Mouse (Mus musculus) lung, postnatal 14 days (tissue): ENCODE data around the gene Hydin.
A peak's percentile ranks its signal among the peaks of the same experiment; 100 is the strongest.

Source experiments
- DNase-seq: peaks from one replicate; pipeline ENCODE4 v3.0.0; 2021

Gene Hydin

DNA sequence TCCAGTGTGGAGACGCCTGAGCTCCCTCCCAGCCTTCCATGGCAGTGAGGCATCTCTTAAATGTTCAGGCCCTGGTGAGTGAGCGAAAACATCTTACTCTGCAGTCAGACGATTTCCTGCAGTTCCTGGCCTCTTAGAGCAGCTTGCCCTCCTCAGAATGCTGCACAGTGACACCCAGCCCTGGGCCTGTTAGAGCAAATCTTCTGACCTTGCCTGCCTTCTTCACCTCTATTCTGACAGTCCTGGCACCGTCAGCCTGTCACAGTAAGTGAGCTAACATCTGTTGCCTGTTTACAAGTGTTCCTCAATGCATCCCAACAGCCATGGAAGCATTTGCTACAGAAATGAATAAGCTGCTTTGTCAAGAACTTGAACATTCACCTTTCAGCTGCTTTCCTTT is 376.4 kb downstream of the Hydin start:
- DNase-seq, result peak; percentile 51

DNA sequence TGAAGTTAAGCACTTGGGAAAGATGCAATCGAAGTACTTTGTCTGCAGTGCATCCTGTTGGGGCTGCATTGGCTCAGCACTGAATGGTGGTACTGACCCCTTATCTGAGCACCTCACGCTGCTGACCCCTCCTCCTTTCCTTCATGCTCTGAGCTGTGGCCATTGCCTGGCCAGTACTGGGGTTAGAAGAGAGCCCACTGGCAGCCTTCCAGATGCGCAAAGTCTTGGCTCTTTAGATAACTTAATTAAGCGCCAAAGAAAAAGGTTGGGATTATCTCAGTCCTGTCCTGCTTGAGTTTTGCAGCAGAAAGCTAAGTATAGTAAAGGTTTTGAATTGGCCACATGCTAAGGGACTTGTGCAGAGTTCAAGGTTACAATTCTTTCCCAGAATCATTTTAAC is 377.6 kb downstream of the Hydin start:
- DNase-seq, result no peak

DNA sequence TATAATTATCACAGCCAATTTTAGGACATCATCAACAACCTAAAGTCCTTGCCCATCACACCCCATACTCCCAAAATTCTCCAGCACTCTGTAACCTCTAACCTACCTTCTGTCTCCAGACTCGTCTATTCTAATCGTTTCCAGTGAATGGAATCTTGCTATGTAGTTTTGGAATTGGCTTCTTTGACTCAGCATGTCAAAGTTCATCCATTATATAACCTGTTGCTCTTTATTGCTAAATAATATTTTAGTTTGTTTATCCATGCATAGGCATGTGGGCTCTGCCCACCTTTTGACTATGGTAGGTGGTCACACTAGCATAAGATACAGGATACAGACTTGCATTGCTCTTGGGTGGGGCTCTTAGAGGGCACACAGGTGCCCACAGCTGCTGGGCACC is 378.1 kb downstream of the Hydin start:
- DNase-seq, result no peak

DNA sequence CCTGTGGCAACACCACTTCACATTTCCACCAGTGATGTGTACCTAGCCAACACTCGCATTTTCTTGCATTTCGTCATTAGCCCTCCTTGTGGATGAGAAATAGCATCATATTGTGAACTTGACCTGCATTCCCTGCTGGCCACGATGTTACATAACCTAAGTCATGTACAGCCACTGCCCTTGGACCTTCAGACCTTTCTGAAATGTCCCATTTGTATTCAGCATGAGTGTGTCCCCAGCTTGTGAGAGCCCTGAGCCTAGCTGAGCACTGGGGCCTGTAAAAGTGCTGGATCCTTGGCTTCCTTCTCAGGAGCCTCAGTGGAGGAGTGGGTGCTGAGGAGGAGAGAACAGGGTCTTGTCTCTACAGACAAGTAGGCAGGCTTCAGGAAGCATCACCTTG is 378.6 kb downstream of the Hydin start:
- DNase-seq, result no peak

DNA sequence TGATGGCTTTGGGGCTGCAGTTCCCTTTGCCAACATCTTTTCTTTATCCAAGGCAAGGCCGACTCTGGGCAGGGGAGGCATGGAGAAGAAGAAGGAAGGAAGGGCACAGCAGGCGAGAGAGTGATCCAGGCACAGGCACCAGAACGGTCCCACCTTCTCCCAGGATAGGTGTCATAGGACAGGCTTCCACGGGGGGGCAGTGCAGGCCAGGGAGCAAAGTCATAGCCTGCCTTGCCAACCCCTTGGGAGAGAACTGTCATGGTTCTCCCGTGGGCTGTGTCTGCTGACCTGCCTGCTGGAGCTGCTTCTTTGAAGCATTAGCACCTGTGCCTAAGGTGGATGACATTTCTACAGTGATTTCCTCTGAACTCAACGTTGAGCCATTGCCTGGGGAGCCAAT is 379.3 kb downstream of the Hydin start:
- DNase-seq, result peak; percentile 81

DNA sequence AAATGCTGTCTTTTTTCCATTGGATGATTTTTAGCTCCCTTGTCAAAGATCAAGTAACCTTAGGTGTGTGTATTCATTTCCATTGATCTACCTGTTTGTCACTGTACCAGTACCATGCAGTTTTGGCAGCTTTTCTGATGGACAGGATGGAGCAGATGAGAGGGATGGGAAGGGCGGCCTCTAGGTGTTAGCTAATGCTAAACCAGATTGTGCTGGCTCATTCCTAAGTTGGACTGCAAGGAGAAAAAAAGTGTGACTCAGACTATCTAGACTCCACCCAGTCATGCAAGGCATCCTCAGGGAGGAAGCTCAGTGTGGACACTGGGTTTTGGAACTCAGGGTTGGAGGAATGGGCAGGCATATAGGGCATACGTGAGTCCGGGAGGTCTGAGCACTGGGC is 381.8 kb downstream of the Hydin start:
- no peak for DNase-seq

DNA sequence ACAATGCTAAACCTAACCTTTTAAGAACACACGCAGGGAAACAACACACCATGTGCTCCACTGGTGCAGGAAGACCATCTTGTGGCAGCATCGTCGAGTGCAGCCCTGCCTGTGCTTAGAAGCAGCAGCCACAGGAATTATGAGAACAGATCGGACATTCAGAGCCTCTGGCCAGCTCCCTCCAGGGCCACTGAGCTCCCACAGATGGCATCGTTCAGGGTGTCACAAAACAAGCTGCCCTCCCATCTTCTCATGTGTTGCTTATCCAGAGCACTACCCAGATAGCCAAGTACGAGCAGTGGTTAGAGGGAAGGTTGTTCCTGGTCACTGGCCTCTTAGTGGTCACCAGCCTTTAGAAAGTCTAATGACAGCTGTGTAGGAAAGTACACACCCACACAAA is 382.5 kb downstream of the Hydin start:
- DNase-seq, result no peak

DNA sequence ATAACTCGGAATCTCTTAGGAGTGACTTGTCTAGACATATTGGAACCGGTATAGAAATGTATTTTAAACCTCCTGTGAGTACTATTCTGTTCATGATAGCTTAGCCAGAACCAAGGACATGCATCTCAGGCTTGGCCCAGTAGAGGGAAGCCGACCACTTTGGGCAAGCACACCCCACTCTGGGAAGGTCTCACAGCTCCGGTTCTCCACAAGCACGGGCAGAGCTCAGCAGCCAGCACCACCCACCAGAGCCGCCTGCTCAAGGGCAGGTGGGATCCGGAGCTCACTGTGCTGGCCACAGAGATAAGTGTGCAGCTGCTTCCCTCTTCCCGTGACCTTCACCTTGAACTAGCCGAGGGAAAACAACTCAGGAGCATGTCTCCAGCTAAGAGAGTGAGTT is 384.1 kb downstream of the Hydin start:
- no peak for DNase-seq

DNA sequence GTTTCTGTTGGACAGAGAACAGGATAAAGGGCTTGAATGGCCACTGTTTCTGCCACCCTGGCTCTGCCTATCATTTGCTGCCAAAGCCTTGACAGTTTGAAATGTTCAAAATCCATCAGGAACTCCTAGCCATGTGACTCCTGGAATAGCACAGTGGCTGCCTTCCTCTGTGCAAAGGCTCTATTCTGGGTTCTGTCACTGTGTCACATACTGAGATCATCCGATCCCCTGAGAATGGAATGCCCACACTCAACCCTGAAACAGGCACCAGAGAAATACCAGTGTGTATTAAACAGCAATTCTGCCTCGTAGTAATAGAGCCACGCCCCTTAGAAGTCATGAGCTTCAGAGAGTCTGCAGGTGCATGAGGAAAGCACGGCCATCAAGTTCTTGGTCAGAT is 385.1 kb downstream of the Hydin start:
- no peak for DNase-seq

DNA sequence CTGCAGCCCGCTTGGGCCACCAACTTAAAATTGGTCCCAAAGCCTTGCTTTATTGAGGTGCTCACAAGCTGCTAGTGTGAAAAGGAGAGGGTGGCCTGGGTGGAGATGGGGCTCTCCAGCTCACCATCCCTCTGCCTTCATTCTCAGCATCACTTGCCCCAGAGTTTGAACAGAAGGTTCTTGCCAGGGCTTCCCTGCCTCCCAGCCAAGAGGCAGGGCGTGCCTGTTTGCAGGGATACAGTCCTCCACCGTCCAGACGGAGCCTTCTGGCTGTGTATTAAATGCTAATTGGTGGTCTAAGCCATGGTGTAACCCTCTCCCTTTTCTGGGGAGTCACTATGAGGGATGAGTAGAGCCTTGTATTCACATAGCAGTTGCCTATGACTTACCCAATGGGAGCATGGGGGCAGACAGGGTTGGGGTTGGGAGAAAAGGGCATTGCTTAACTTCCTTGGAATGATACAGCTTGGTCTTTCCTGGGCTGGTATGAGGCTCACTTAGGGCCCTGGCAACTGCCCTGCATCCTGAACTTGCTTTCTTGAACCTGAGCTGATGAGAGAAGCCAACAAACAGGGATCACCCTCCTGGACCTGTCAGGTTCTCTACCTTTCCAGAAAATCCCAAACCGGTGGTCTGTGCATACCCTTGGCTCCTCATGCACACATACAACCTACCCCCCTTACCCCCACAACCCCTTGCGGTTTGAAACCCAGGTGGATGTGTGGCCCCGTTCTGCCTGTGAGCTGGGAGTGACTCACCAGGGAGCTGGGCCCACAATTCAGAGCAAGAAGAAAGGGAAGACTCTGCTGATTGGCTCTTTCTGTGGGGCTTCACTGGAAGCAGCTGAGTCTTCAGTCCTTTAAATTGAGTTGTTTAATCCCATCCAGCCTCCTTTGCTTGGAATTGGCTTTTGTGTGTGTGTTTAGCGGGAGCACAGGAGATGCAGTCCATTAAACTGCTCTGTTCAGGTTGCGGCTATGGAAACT is 387.6 kb downstream of the Hydin start:
- DNase-seq, result no peak

DNA sequence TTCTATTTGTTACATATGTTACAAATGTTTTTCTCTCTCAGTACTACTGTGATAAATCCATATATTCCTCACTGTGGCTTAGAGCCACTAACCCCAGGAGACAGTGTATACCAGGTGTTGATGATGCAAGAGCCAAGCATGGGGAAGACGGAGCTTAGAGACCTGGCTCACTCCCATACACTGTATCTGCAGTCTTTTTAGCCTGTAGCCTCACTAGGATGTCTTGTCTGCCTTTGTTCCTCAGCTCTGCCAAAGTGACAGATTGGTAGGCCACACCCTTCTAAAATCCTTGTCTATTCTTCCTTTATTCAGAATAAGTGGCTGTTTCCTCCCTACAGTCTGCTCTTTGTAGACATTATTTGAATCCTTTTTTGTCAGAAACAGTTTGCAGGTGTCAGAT is 389.1 kb downstream of the Hydin start:
- no peak for DNase-seq

DNA sequence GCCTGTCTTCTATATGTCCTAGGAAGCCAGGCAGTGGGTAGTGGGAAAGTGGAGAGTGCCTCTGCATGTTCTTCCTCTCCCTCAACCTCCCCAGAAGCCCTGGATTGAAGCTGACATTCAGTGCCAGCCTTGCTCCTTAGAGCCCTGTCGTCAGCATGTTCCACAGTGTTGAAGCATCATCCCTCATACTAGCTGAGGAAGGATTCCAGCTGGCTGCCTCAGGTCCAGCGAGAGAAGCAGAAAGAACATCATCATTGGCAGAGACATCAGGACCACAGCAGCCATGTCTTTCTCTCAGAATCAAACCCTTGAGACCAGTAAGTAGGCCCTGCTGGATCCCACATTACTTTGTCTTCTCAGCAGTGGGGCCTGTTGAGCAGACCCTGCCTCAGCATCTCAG is 390.9 kb downstream of the Hydin start:
- no peak for DNase-seq
